Mouse (Mus musculus) thymus, adult 2 months (tissue): Measurements from ENCODE around the gene Endou. TPM values are rescaled to one million over a fixed set of nuclear protein-coding genes. Genes with fewer than 3 reads are reported as not detected.

Source experiments
- DNase-seq: peaks from one replicate; pipeline ENCODE4 v3.0.0; 2021
- H3K27ac ChIP-seq: fragments of 200-500 bp; 2 replicates; pipeline ENCODE4 v1.5.1; 2012; ENCODE audit warnings: low read length, control low read depth; ENCODE audit not compliant: control insufficient read depth, insufficient read depth
- H3K27me3 ChIP-seq: fragments of 200-500 bp; 2 replicates; pipeline ENCODE4 v1.6.1; 2012; ENCODE audit warnings: mild to moderate bottlenecking, low read length, moderate library complexity, mixed read lengths; ENCODE audit not compliant: control insufficient read depth, insufficient read depth
- H3K36me3 ChIP-seq: fragments of 200-500 bp; 2 replicates; pipeline ENCODE4 v1.6.1; 2012; ENCODE audit warnings: mild to moderate bottlenecking, low read length, moderate library complexity; ENCODE audit not compliant: control insufficient read depth, insufficient read depth
- H3K4me1 ChIP-seq: fragments of 200-500 bp; replicated peaks from 2 replicates; pipeline ENCODE4 v1.6.1; 2012; ENCODE audit warnings: low read length; ENCODE audit not compliant: control insufficient read depth, insufficient read depth
- H3K4me3 ChIP-seq: fragments of 200-500 bp; 2 replicates; pipeline ENCODE4 v1.5.1; 2012; ENCODE audit warnings: mild to moderate bottlenecking, low read length, control low read depth, moderate library complexity; ENCODE audit not compliant: control insufficient read depth, insufficient read depth
- CTCF ChIP-seq: fragments of 200-500 bp; IDR thresholded peaks from 2 replicates; pipeline ENCODE4 v1.5.1; 2012; ENCODE audit warnings: mild to moderate bottlenecking, control low read depth, low read length, moderate library complexity, borderline replicate concordance; ENCODE audit not compliant: control insufficient read depth, poor library complexity, insufficient read depth; ENCODE audit errors: extremely low read depth
- POLR2A ChIP-seq: fragments of 200-500 bp; IDR thresholded peaks from 2 replicates; pipeline ENCODE4 v1.6.1; 2012; ENCODE audit warnings: mild to moderate bottlenecking, low read length, control low read depth, moderate library complexity; ENCODE audit not compliant: control insufficient read depth, poor library complexity, insufficient read depth; ENCODE audit errors: extremely low read depth
- WGBS: fragments of 180-500 bp; shearing (Covaris S2); methylation state at CpG from one replicate; pipeline ENCODE4 v1.1.7; 2018; 5-methylcytosine and 5-hydroxymethylcytosine counted together
- polyA plus RNA-seq: library from polyadenylated mRNA; depleted of rRNA; stranded (reverse); fragments of >200 nt; gene quantifications from 2 replicates; pipeline ENCODE4 v1.2.3, GENCODE M21; 2012

The Endou gene
- polyA plus RNA-seq, 1 experiment: 276 TPM

GRCm38 (mm10) chr15:97684118-97684517 is 47.0 kb downstream of the Endou start:
- Histone ChIP-seq H3K4me3 (no peak overlapping the region), H3K36me3 (peaks cover 55% of the 10 kb centered on the region), H3K4me1 (no peaks in the 10 kb centered on the region), H3K27me3 (no peaks in the 10 kb centered on the region), H3K27ac (no peak overlapping the region)
- TF ChIP-seq CTCF: no peak
- TF ChIP-seq POLR2A: no peak
- no peak for DNase-seq
- WGBS: 97% methylated on average over 9 of the region's 9 CpGs

- TF ChIP-seq POLR2A (no peak), CTCF (no peak)
- no peak for DNase-seq
- Histone ChIP-seq H3K27ac (no peak overlapping the region), H3K27me3 (no peaks in the 10 kb centered on the region), H3K4me1 (no peaks in the 10 kb centered on the region), H3K4me3 (no peak overlapping the region), H3K36me3 (peaks cover 66% of the 10 kb centered on the region)
- WGBS: 98% methylated on average over 8 of the region's 8 CpGs
These were observed 49.1 kb downstream of the Endou start for GRCm38 (mm10) chr15:97682053-97682452.

GRCm38 (mm10) chr15:97679991-97680681 is 51.0 kb downstream of the Endou start:
- 94% methylated on average over 18 of the region's 18 CpGs for WGBS
- no peak for DNase-seq
- H3K36me3 ChIP-seq: peaks cover 70% of the 10 kb centered on the region

GRCm38 (mm10) chr15:97677341-97677740 is 53.8 kb downstream of the Endou start:
- peaks cover 50% of the 10 kb centered on the region for H3K36me3 ChIP-seq
- no peak overlapping the region for H3K27ac ChIP-seq
- no peak overlapping the region for H3K4me3 ChIP-seq
- DNase-seq: no peak
- TF ChIP-seq POLR2A: no peak
- no peak for TF ChIP-seq CTCF
- WGBS: 97% methylated on average over 3 of the region's 3 CpGs
- H3K27me3 ChIP-seq: no peaks in the 10 kb centered on the region
- no peaks in the 10 kb centered on the region for H3K4me1 ChIP-seq

More at GRCm38 (mm10) chr15:97679991-97680681, 51.0 kb downstream of the Endou start:
- H3K4me3 ChIP-seq: no peak overlapping the region
- no peaks in the 10 kb centered on the region for H3K4me1 ChIP-seq
- no peak overlapping the region for H3K27ac ChIP-seq
- no peak for TF ChIP-seq POLR2A
- no peak for TF ChIP-seq CTCF
- no peaks in the 10 kb centered on the region for H3K27me3 ChIP-seq

- H3K4me3 ChIP-seq: no peak overlapping the region
- no peak for TF ChIP-seq CTCF
- no peak for DNase-seq
- H3K27me3 ChIP-seq: no peaks in the 10 kb centered on the region
- H3K27ac ChIP-seq: no peak overlapping the region
- H3K36me3 ChIP-seq: peaks cover 42% of the 10 kb centered on the region
- WGBS: 95% methylated on average over 13 of the region's 13 CpGs
- H3K4me1 ChIP-seq: no peaks in the 10 kb centered on the region
These were observed 55.2 kb downstream of the Endou start for GRCm38 (mm10) chr15:97675927-97676326.

GRCm38 (mm10) chr15:97674423-97674822 is 56.7 kb downstream of the Endou start:
- H3K4me3 ChIP-seq: no peak overlapping the region
- no peak overlapping the region for H3K27ac ChIP-seq
- H3K27me3 ChIP-seq: no peaks in the 10 kb centered on the region
- no peaks in the 10 kb centered on the region for H3K4me1 ChIP-seq
- over 99% methylated on average over 4 of the region's 4 CpGs for WGBS
- TF ChIP-seq CTCF (no peak), POLR2A (no peak)
- peaks cover 31% of the 10 kb centered on the region for H3K36me3 ChIP-seq
- no peak for DNase-seq

- 97% methylated on average over 7 of the region's 7 CpGs for WGBS
- Histone ChIP-seq H3K4me1 (no peaks in the 10 kb centered on the region), H3K36me3 (peaks cover 29% of the 10 kb centered on the region), H3K27ac (no peak overlapping the region), H3K27me3 (no peaks in the 10 kb centered on the region), H3K4me3 (no peak overlapping the region)
- no peak for DNase-seq
- TF ChIP-seq CTCF (no peak), POLR2A (no peak)
These were observed 57.7 kb downstream of the Endou start for GRCm38 (mm10) chr15:97673256-97674000.
